Mouse (Mus musculus): ENCODE results near the gene Acvr1b. TPM values are rescaled to one million over a fixed set of nuclear protein-coding genes. Genes with fewer than 3 reads are reported as not detected.

Gene Acvr1b
- polyA plus RNA-seq, 1 experiment from 2014 or later: 28.0 TPM

DNA sequence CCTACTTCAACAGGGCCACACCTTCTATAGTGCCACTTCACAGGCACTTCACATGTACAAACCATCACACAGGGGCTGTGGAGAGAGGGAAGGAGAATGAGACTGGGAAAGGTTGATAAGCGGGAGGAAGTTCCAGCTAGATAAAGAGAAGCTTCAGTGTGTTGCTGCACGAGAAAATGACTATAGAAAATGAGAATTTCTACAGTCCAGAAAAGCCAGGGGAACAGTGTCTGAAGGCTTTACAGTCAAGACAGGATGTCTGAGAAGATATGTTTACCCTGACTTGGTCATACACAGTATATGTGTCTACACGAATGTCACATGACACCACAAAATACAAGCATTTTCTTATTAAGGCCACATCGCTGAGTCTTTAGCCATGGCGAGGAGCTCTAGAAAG is 4.0 kb upstream of the Acvr1b start:
- Histone ChIP-seq H3K9me3 (ENCODE audit: control insufficient read depth, low read length) (no peaks in the 10 kb centered on the region), H3K4me3 (ENCODE audit: low read depth, low read length) (no peak overlapping the region), H3K27ac (ENCODE audit: low read depth, low read length) (no peak overlapping the region), H3K36me3 (ENCODE audit: control insufficient read depth, insufficient read depth, low read length) (no peaks in the 10 kb centered on the region), H3K9ac (replicated peaks; ENCODE audit: low read depth, low read length) (no peak overlapping the region), H3K4me1 (ENCODE audit: control insufficient read depth, insufficient read depth, low read length) (no peaks in the 10 kb centered on the region), H3K27me3 (ENCODE audit: control insufficient read depth, insufficient read depth, low read length) (no peaks in the 10 kb centered on the region), H3K4me2 (ENCODE audit: low read depth, low read length) (no peak overlapping the region)
- no peak for ATAC-seq (ENCODE audit: low read depth)
- 88% methylated on average over 5 of the region's 5 CpGs for WGBS

DNA sequence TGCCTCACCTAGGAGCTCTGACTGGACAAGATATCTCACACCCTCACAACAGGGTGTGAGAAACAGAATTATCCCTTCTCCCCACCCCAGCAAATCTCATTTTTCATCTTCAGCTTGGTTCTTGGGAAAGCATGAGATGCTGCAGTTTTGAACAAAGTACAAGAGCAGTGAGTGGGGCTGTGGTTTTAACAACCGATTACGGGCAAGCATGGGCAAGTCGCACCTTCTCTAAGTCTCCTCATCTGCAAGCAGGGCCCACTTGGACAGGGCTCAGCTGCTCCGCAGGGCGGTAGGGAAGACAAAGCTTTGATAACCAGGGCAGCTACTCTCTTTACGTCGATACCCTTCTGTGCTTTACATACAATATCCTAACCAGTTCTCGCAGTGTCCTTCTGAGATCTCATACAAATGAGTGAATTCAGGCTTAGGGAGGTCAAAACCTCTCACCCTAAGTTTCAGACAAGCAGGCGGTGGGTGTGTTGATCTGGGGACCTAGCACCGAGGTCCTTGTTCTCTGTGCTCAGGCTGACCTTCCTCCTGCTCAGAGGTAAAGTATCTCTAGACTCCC is 3.4 kb upstream of the Acvr1b start:
- H3K4me1 ChIP-seq (ENCODE audit: control insufficient read depth, insufficient read depth, low read length): no peaks in the 10 kb centered on the region
- no peak overlapping the region for H3K4me3 ChIP-seq (ENCODE audit: low read depth, low read length)
- no peaks in the 10 kb centered on the region for H3K27me3 ChIP-seq (ENCODE audit: control insufficient read depth, insufficient read depth, low read length)
- no peak overlapping the region for H3K27ac ChIP-seq (ENCODE audit: low read depth, low read length)
- H3K9me3 ChIP-seq (ENCODE audit: control insufficient read depth, low read length): no peaks in the 10 kb centered on the region
- H3K9ac ChIP-seq (replicated peaks; ENCODE audit: low read depth, low read length): no peak overlapping the region
- no peak overlapping the region for H3K4me2 ChIP-seq (ENCODE audit: low read depth, low read length)
- 81% methylated on average over 10 of the region's 10 CpGs for WGBS
- ATAC-seq (ENCODE audit: low read depth): no peak
- H3K36me3 ChIP-seq (ENCODE audit: control insufficient read depth, insufficient read depth, low read length): no peaks in the 10 kb centered on the region

DNA sequence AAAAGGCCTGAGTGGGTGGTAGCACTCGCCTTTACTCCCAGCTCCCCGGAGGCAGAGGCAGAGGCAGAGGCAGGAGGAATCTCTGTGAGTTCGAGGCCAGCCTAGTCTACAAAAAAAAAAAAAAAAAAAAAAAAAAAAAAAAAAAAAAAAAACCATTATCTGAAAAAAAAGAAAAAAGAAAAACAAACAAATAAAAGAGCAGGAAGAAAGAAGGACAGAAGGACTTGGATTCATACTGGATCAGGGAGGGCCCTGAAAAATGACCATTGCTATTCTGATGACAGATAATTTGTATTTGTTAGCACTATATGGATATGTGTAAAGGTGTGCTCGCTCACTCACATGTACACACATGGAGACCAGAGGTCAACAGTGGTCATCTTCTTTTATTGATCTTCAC is 2.6 kb upstream of the Acvr1b start:
- Histone ChIP-seq H3K27me3 (ENCODE audit: control insufficient read depth, insufficient read depth, low read length) (no peaks in the 10 kb centered on the region), H3K4me2 (ENCODE audit: low read depth, low read length) (no peak overlapping the region), H3K27ac (ENCODE audit: low read depth, low read length) (no peak overlapping the region), H3K9me3 (ENCODE audit: control insufficient read depth, low read length) (no peaks in the 10 kb centered on the region), H3K36me3 (ENCODE audit: control insufficient read depth, insufficient read depth, low read length) (no peaks in the 10 kb centered on the region), H3K4me1 (ENCODE audit: control insufficient read depth, insufficient read depth, low read length) (peaks cover 7% of the 10 kb centered on the region), H3K4me3 (ENCODE audit: low read depth, low read length) (no peak overlapping the region), H3K9ac (replicated peaks; ENCODE audit: low read depth, low read length) (no peak overlapping the region)
- no peak for ATAC-seq (ENCODE audit: low read depth)
- WGBS: 86% methylated on average over 4 of the region's 4 CpGs

DNA sequence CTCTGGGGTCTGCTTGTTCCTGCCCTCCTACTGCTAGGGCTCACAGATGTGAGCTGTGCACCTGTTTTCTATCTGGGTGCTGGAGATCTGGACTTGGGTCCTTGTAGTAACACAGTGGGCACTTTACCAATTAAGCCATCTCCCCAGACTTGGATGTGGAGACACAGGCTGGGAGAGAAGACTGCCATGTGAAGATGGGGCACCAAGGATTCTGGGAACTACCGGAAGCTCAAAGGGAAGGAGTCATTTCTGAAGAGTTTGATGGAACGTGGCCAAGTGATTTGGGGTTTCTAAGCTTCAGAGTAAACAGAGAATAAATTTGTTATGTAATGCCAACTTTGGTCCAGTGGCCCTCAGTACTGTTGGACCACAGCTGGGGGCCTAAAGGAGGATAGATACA is 1.9 kb upstream of the Acvr1b start:
- H3K9ac ChIP-seq (replicated peaks; ENCODE audit: low read depth, low read length): no peak overlapping the region
- no peaks in the 10 kb centered on the region for H3K36me3 ChIP-seq (ENCODE audit: control insufficient read depth, insufficient read depth, low read length)
- H3K27ac ChIP-seq (ENCODE audit: low read depth, low read length): no peak overlapping the region
- H3K4me1 ChIP-seq (ENCODE audit: control insufficient read depth, insufficient read depth, low read length): peaks cover 14% of the 10 kb centered on the region
- no peak overlapping the region for H3K4me3 ChIP-seq (ENCODE audit: low read depth, low read length)
- no peak overlapping the region for H3K4me2 ChIP-seq (ENCODE audit: low read depth, low read length)
- H3K9me3 ChIP-seq (ENCODE audit: control insufficient read depth, low read length): no peaks in the 10 kb centered on the region
- WGBS: 88% methylated on average over 2 of the region's 2 CpGs
- H3K27me3 ChIP-seq (ENCODE audit: control insufficient read depth, insufficient read depth, low read length): no peaks in the 10 kb centered on the region
- no peak for ATAC-seq (ENCODE audit: low read depth)

DNA sequence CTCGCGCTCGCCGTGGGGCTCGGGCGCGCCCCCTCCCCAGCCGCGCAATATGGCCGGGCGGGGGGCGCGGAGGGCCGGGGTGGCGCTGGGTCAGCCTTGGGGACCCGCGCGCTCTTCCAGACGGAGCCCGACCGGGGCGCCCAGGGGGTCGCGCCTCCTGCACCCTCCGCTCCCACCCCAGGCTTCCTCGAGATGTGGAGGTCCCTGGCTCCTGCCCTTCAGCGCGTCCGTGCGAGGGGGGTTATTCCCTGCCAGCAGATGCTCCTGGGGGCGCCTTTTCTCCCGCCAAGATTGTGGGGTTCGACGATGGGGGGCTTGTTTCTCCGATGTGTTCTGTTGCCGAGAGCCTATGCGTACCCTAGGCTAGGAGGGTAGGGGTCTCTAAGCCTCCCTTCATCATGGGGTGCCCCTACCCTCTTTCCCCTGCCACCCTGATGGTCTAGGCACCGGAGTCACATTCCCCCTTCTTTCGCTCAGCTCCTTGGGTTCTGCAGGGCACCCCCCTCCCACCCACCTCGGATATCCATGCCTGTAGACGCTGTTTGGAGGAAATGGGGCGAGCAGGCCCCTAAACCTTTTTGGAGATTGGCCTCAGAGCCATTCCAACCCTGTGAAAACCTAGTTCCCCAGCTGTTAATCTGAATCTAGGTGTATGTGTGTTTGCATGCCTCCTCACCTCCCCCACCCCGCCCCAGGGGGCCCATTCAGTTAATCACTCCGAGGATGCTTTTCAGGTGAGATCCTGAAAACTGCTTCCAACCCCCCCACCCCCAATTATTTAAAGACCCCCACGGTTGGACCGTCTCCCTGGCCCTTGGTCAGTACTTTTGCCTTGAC is 645 bp downstream of the Acvr1b start:
- peaks cover 26% of the 10 kb centered on the region for H3K4me1 ChIP-seq (ENCODE audit: control insufficient read depth, insufficient read depth, low read length)
- peak overlapping the region; percentile 82 for H3K27ac ChIP-seq (ENCODE audit: low read depth, low read length)
- H3K9me3 ChIP-seq (ENCODE audit: control insufficient read depth, low read length): no peaks in the 10 kb centered on the region
- WGBS: 1% methylated on average over 17 of the region's 46 CpGs
- peak overlapping the region; percentile 96 for H3K9ac ChIP-seq (replicated peaks; ENCODE audit: low read depth, low read length)
- H3K4me2 ChIP-seq (ENCODE audit: low read depth, low read length): peak overlapping the region; percentile 83
- ATAC-seq (ENCODE audit: low read depth): peak; percentile 63
- no peaks in the 10 kb centered on the region for H3K27me3 ChIP-seq (ENCODE audit: control insufficient read depth, insufficient read depth, low read length)
- no peaks in the 10 kb centered on the region for H3K36me3 ChIP-seq (ENCODE audit: control insufficient read depth, insufficient read depth, low read length)
- H3K4me3 ChIP-seq (ENCODE audit: low read depth, low read length): peak overlapping the region; percentile 55

DNA sequence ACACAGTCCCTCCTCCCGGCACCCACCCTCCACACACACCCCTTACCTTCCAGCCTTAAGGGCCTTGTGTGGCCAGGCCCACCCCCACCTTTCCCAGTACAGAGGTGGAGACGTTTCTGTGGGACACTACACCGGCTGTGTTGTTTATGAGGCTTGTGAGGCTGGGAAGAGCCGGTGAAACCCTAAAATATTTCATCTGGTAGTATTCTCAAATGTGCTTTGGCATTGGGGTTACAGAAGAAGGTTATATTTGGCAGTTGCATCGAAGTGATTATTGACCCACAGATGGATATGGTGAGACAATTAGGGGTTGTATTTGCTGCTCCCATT is 1.2 kb downstream of the Acvr1b start:
- WGBS: 4% methylated on average over 5 of the region's 5 CpGs
- Histone ChIP-seq H3K9me3 (ENCODE audit: control insufficient read depth, low read length) (no peaks in the 10 kb centered on the region), H3K4me3 (ENCODE audit: low read depth, low read length) (peak overlapping the region; percentile 55), H3K27me3 (ENCODE audit: control insufficient read depth, insufficient read depth, low read length) (no peaks in the 10 kb centered on the region), H3K4me2 (ENCODE audit: low read depth, low read length) (peak overlapping the region; percentile 83), H3K9ac (replicated peaks; ENCODE audit: low read depth, low read length) (peak overlapping the region; percentile 96), H3K36me3 (ENCODE audit: control insufficient read depth, insufficient read depth, low read length) (no peaks in the 10 kb centered on the region), H3K4me1 (ENCODE audit: control insufficient read depth, insufficient read depth, low read length) (peaks cover 28% of the 10 kb centered on the region), H3K27ac (ENCODE audit: low read depth, low read length) (peak overlapping the region; percentile 82)
- 0 out of 2 replicates have a peak, but pooled peaks have one; percentile 25 for ATAC-seq (ENCODE audit: low read depth)

DNA sequence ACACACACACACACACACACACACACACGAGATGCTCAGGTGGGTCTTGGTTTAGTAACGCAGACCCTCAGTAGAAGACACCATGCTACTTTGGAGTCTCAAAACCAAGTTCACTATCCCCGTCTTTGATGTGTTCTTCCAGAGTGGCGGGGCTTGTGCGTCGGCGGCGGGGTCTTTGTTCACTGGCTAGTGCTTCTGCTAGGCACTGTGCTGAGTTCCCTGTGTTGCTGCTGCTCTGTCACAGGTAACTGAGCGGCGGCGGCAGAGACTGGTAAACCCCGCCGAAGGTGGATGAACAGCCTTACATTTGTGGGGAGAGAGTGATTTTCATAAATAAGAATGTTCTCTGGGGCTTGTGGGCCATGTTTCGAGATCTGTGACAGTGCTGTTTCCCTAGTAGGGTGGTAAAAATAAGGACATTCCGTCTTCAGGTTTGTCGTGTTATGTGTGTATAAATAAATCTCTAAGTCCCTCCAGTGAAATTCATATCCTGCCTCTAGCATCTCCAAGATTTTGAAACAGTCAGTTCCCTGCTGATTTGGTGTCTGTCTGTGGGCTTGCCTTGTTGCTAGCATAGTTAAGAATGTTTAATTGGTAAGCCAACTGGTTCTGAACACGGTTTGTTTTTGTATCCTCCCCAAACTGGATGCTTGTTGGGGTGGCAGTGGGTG is 1.9 kb downstream of the Acvr1b start:
- Histone ChIP-seq H3K4me3 (ENCODE audit: low read depth, low read length) (peak overlapping the region; percentile 55), H3K4me2 (ENCODE audit: low read depth, low read length) (peak overlapping the region; percentile 83), H3K4me1 (ENCODE audit: control insufficient read depth, insufficient read depth, low read length) (peaks cover 32% of the 10 kb centered on the region), H3K27ac (ENCODE audit: low read depth, low read length) (peak overlapping the region; percentile 82), H3K9ac (replicated peaks; ENCODE audit: low read depth, low read length) (peak overlapping the region; percentile 96), H3K36me3 (ENCODE audit: control insufficient read depth, insufficient read depth, low read length) (no peaks in the 10 kb centered on the region), H3K27me3 (ENCODE audit: control insufficient read depth, insufficient read depth, low read length) (no peaks in the 10 kb centered on the region), H3K9me3 (ENCODE audit: control insufficient read depth, low read length) (no peaks in the 10 kb centered on the region)
- ATAC-seq (ENCODE audit: low read depth): no peak
- WGBS: 18% methylated on average over 17 of the region's 17 CpGs

DNA sequence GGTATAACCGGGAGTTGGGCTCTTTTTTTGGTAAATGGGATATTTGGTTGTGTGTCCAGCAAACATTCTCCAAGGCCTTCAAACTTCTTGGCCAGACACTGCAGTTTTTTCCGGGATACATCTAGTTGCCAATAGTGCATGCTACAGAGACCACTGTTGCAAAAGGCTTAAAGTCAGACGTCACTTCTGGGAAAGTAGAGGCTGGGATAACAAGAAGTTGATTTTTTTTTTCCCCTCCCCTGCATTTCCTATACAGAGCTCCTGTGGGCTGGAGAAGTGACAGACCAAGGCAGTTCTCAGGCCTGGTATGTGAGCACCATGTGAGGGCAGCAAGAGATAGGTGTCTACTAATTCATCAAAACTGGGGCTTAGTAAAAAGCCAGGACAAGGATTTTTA is 2.4 kb downstream of the Acvr1b start:
- H3K36me3 ChIP-seq (ENCODE audit: control insufficient read depth, insufficient read depth, low read length): no peaks in the 10 kb centered on the region
- H3K27ac ChIP-seq (ENCODE audit: low read depth, low read length): no peak overlapping the region
- no peaks in the 10 kb centered on the region for H3K9me3 ChIP-seq (ENCODE audit: control insufficient read depth, low read length)
- no peak for ATAC-seq (ENCODE audit: low read depth)
- no peaks in the 10 kb centered on the region for H3K27me3 ChIP-seq (ENCODE audit: control insufficient read depth, insufficient read depth, low read length)
- no peak overlapping the region; the same call in 1 of the 2 replicates for H3K9ac ChIP-seq (replicated peaks; ENCODE audit: low read depth, low read length)
- 52% methylated on average over 3 of the region's 3 CpGs for WGBS
- H3K4me3 ChIP-seq (ENCODE audit: low read depth, low read length): peak overlapping the region; percentile 55
- peak overlapping the region; percentile 83 for H3K4me2 ChIP-seq (ENCODE audit: low read depth, low read length)
- H3K4me1 ChIP-seq (ENCODE audit: control insufficient read depth, insufficient read depth, low read length): peaks cover 37% of the 10 kb centered on the region
